In the genomic region with DNA sequence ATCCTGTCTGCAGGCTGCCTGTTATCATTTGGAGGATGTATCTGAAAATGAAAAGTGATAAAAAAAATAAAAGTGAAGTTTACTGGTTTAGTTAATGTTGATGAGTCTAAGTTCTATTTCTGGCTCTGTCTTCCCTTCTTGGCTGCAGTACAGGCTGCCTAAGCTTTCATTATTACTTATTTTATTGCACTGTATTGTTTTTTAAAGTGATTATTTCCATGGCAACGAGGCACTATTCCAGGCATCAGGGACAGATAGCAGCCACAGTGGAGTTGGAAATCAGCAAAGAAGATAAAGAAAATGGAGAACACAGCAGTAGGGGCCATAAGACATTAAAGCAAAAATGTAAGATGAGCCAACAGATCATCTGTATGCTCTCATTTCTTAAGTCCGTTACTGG, we compare ENCODE assay signal across 14 mouse cellular contexts.
DNase-seq lines count a peak whose midpoint lies in the region; ATAC-seq and TF ChIP-seq lines count a peak whose summit lies in the region.
"Had no signal": no experiment of that assay in that cellular context is flagged by ENCODE, and none has a peak within 500 bp of the region (broad histone marks: within the 10 kb centered on the region; RNA-seq: fewer than 3 reads in every experiment).

No protein-coding gene starts in this region.

- H3K4me2 ChIP-seq in forebrain, postnatal 0 days (ENCODE audit: low read depth), result no peak overlapping the region
- H3K4me2 ChIP-seq in forebrain, embryonic 12.5 days, result no peak overlapping the region
- H3K4me2 ChIP-seq in midbrain, embryonic 14.5 days (ENCODE audit: low read length), result no peak overlapping the region
- no peak overlapping the region for H3K4me2 ChIP-seq in intestine, embryonic 16.5 days (ENCODE audit: low read depth, low read length)
- H3K4me2 ChIP-seq in heart, embryonic 12.5 days, result no peak overlapping the region
- H3K4me2 ChIP-seq: limb, embryonic 12.5 days; neural tube, embryonic 13.5 days had no signal

- no peaks in the 10 kb centered on the region for H3K9me3 ChIP-seq in forebrain, postnatal 0 days (ENCODE audit: low read length)
- no peaks in the 10 kb centered on the region for H3K9me3 ChIP-seq in forebrain, embryonic 12.5 days
- no peaks in the 10 kb centered on the region for H3K9me3 ChIP-seq in midbrain, embryonic 14.5 days (ENCODE audit: control insufficient read depth, low read length)
- no peaks in the 10 kb centered on the region for H3K9me3 ChIP-seq in midbrain, embryonic 10.5 days (replicated peaks)
- no peaks in the 10 kb centered on the region for H3K9me3 ChIP-seq in intestine, embryonic 16.5 days (ENCODE audit: control insufficient read depth, low read length)
- no peaks in the 10 kb centered on the region for H3K9me3 ChIP-seq in heart, embryonic 12.5 days (replicated peaks)
- H3K9me3 ChIP-seq: limb, embryonic 12.5 days; neural tube, embryonic 13.5 days had no signal

- H3K27me3 ChIP-seq in forebrain, postnatal 0 days (ENCODE audit: insufficient read depth, low read length), result no peaks in the 10 kb centered on the region
- no peaks in the 10 kb centered on the region for H3K27me3 ChIP-seq in forebrain, embryonic 12.5 days
- H3K27me3 ChIP-seq in midbrain, embryonic 14.5 days (ENCODE audit: control insufficient read depth, insufficient read depth, low read length), result no peaks in the 10 kb centered on the region
- H3K27me3 ChIP-seq in midbrain, embryonic 10.5 days (ENCODE audit: low read depth, poor library complexity, severe bottlenecking), result no peaks in the 10 kb centered on the region
- H3K27me3 ChIP-seq in intestine, embryonic 16.5 days (replicated peaks; ENCODE audit: control insufficient read depth, insufficient read depth, low read length), result no peaks in the 10 kb centered on the region
- no peaks in the 10 kb centered on the region for H3K27me3 ChIP-seq in heart, embryonic 12.5 days (replicated peaks)
- H3K27me3 ChIP-seq: limb, embryonic 12.5 days; neural tube, embryonic 13.5 days had no signal

- H3K27ac ChIP-seq in forebrain, postnatal 0 days (ENCODE audit: low read depth, low read length), result no peak overlapping the region
- H3K27ac ChIP-seq in forebrain, embryonic 12.5 days, result no peak overlapping the region
- H3K27ac ChIP-seq in midbrain, embryonic 14.5 days (replicated peaks; ENCODE audit: low read depth, low read length), result no peak overlapping the region
- H3K27ac ChIP-seq in midbrain, embryonic 10.5 days (replicated peaks), result no peak overlapping the region
- H3K27ac ChIP-seq in intestine, embryonic 16.5 days (ENCODE audit: low read length), result no peak overlapping the region
- H3K27ac ChIP-seq in heart, embryonic 12.5 days (ENCODE audit: poor library complexity, severe bottlenecking), result no peak overlapping the region
- H3K27ac ChIP-seq: limb, embryonic 12.5 days; neural tube, embryonic 13.5 days had no signal

- H3K9ac ChIP-seq in forebrain, postnatal 0 days, result no peak overlapping the region
- H3K9ac ChIP-seq in forebrain, embryonic 12.5 days, result no peak overlapping the region
- H3K9ac ChIP-seq in midbrain, embryonic 14.5 days (replicated peaks; ENCODE audit: low read length), result no peak overlapping the region
- no peak overlapping the region for H3K9ac ChIP-seq in intestine, embryonic 16.5 days (ENCODE audit: low read depth, low read length)
- no peak overlapping the region for H3K9ac ChIP-seq in heart, embryonic 12.5 days
- H3K9ac ChIP-seq: limb, embryonic 12.5 days; neural tube, embryonic 13.5 days had no signal

- DNase-seq in forebrain, postnatal 0 days, result peak; percentile 45
- peak; percentile 2 to 7 for DNase-seq in kidney, postnatal 4 days
- no peak for DNase-seq in kidney, adult 11 months
- peak; percentile 1 for DNase-seq in midbrain, embryonic 14.5 days
- DNase-seq in midbrain, embryonic 10.5 days (ENCODE audit: low spot score), result no peak
- DNase-seq: cerebellum, adult 9-10 months; gastrocnemius, postnatal 14 days; thymus, postnatal 25 days had no signal

- H3K4me1 ChIP-seq in forebrain, postnatal 0 days (ENCODE audit: insufficient read depth), result 0 out of 2 replicates have a peak, but pooled peaks cover 8% of the 10 kb centered on the region
- H3K4me1 ChIP-seq in forebrain, embryonic 12.5 days, result no peaks in the 10 kb centered on the region
- no peaks in the 10 kb centered on the region for H3K4me1 ChIP-seq in midbrain, embryonic 14.5 days (ENCODE audit: control insufficient read depth, insufficient read depth, low read length)
- H3K4me1 ChIP-seq in midbrain, embryonic 10.5 days, result no peaks in the 10 kb centered on the region
- H3K4me1 ChIP-seq in intestine, embryonic 16.5 days (ENCODE audit: control insufficient read depth, insufficient read depth, low read length), result no peaks in the 10 kb centered on the region
- no peaks in the 10 kb centered on the region for H3K4me1 ChIP-seq in heart, embryonic 12.5 days (replicated peaks)
- H3K4me1 ChIP-seq: limb, embryonic 12.5 days; neural tube, embryonic 13.5 days had no signal

- no peak overlapping the region for H3K4me3 ChIP-seq in forebrain, postnatal 0 days (ENCODE audit: low read depth, low read length)
- H3K4me3 ChIP-seq in forebrain, embryonic 12.5 days (replicated peaks), result no peak overlapping the region
- no peak overlapping the region for H3K4me3 ChIP-seq in midbrain, embryonic 14.5 days (replicated peaks; ENCODE audit: low read depth, low read length)
- no peak overlapping the region for H3K4me3 ChIP-seq in midbrain, embryonic 10.5 days
- H3K4me3 ChIP-seq in intestine, embryonic 16.5 days (ENCODE audit: low read length), result no peak overlapping the region
- H3K4me3 ChIP-seq in heart, embryonic 12.5 days, result no peak overlapping the region
- H3K4me3 ChIP-seq: limb, embryonic 12.5 days; neural tube, embryonic 13.5 days had no signal

- TF ChIP-seq CTCF in forebrain, postnatal 0 days (IDR thresholded peaks at IDR 0.05; ENCODE audit: low read depth), result no peak

- H3K36me3 ChIP-seq in forebrain, postnatal 0 days (ENCODE audit: insufficient read depth), result no peaks in the 10 kb centered on the region
- no peaks in the 10 kb centered on the region for H3K36me3 ChIP-seq in forebrain, embryonic 12.5 days (replicated peaks)
- H3K36me3 ChIP-seq in midbrain, embryonic 14.5 days (ENCODE audit: control insufficient read depth, insufficient read depth, low read length), result no peaks in the 10 kb centered on the region
- no peaks in the 10 kb centered on the region for H3K36me3 ChIP-seq in midbrain, embryonic 10.5 days
- H3K36me3 ChIP-seq in intestine, embryonic 16.5 days (ENCODE audit: control insufficient read depth, insufficient read depth, low read length), result no peaks in the 10 kb centered on the region
- no peaks in the 10 kb centered on the region for H3K36me3 ChIP-seq in heart, embryonic 12.5 days
- H3K36me3 ChIP-seq: limb, embryonic 12.5 days; neural tube, embryonic 13.5 days had no signal

- ATAC-seq in forebrain, postnatal 0 days, result peak; percentile 40; the same call in 1 of the 2 replicates
- no peak for ATAC-seq in forebrain, embryonic 12.5 days (ENCODE audit: low FRiP score)
- no peak for ATAC-seq in midbrain, embryonic 14.5 days (ENCODE audit: low FRiP score, low TSS enrichment)
- 0 out of 2 replicates have a peak, but pooled peaks have one; percentile 53 for ATAC-seq in intestine, embryonic 16.5 days
- ATAC-seq in heart, embryonic 12.5 days (ENCODE audit: insufficient number of reproducible peaks, low FRiP score), result no peak
- ATAC-seq: hindbrain, embryonic 16.5 days had no signal

- WGBS in forebrain, postnatal 0 days, result 51% methylated on average over 2 of the region's 2 CpGs
- 77% methylated on average over 2 of the region's 2 CpGs for WGBS in forebrain, embryonic 12.5 days
- 76% methylated on average over 2 of the region's 2 CpGs for WGBS in midbrain, embryonic 14.5 days
- WGBS in midbrain, embryonic 10.5 days, result 88% methylated on average over 2 of the region's 2 CpGs
- WGBS in intestine, embryonic 16.5 days, result 40% methylated on average over 2 of the region's 2 CpGs
- 52% methylated on average over 2 of the region's 2 CpGs for WGBS in heart, embryonic 12.5 days

Comparison
In these comparisons a context has a peak if more than half of its experiments do, and no peak if none do; other contexts are left out.
1. ATAC-seq: peak in forebrain, postnatal 0 days (single experiment) and intestine, embryonic 16.5 days (single experiment); none in forebrain, embryonic 12.5 days (single experiment), midbrain, embryonic 14.5 days (single experiment) and heart, embryonic 12.5 days (single experiment).
2. DNase-seq: peak in forebrain, postnatal 0 days (single experiment), kidney, postnatal 4 days (2 of 2) and midbrain, embryonic 14.5 days (single experiment); none in kidney, adult 11 months (single experiment) and midbrain, embryonic 10.5 days (single experiment).